Mouse (Mus musculus): ENCODE results near the gene Trim69. TPM values are rescaled to one million over a fixed set of nuclear protein-coding genes. Genes with fewer than 3 reads are reported as not detected.

The Trim69 gene
- polyA plus RNA-seq, 1 experiment from 2014 or later, result not detected

- Histone ChIP-seq H3K36me3 (ENCODE audit: insufficient read depth, low read length) (no peaks in the 10 kb centered on the region; the same call in 1 of the 2 replicates), H3K9me3 (ENCODE audit: low read length) (no peaks in the 10 kb centered on the region), H3K9ac (replicated peaks; ENCODE audit: low read depth) (no peak overlapping the region), H3K4me2 (replicated peaks; ENCODE audit: low read depth, low read length) (no peak overlapping the region), H3K4me3 (ENCODE audit: low read depth, low read length) (no peak overlapping the region), H3K27ac (ENCODE audit: low read length) (no peak overlapping the region), H3K4me1 (ENCODE audit: insufficient read depth, low read depth, low read length) (no peaks in the 10 kb centered on the region; the same call in 1 of the 2 replicates), H3K27me3 (replicated peaks; ENCODE audit: insufficient read depth, low read length) (no peaks in the 10 kb centered on the region)
- 81% methylated on average over 3 of the region's 3 CpGs for WGBS
- ATAC-seq (no peak), DNase-seq (ENCODE audit: low spot score) (no peak)
- TF ChIP-seq CTCF (IDR thresholded peaks at IDR 0.05) (no peak), EP300 (IDR thresholded peaks at IDR 0.05) (no peak)
These were observed 10.8 kb upstream of the Trim69 start for GRCm38 (mm10) chr2:122149716-122150115.

GRCm38 (mm10) chr2:122151221-122151620, 9.3 kb upstream of the Trim69 start:
- DNase-seq (ENCODE audit: low spot score), result no peak
- no peak overlapping the region for H3K27ac ChIP-seq (ENCODE audit: low read length)
- H3K4me3 ChIP-seq (ENCODE audit: low read depth, low read length), result no peak overlapping the region
- H3K9me3 ChIP-seq (ENCODE audit: low read length), result no peaks in the 10 kb centered on the region
- no peaks in the 10 kb centered on the region; the same call in 1 of the 2 replicates for H3K4me1 ChIP-seq (ENCODE audit: insufficient read depth, low read depth, low read length)
- H3K4me2 ChIP-seq (replicated peaks; ENCODE audit: low read depth, low read length), result no peak overlapping the region
- WGBS, result 94% methylated on average over 1 of the region's 1 CpGs
- peaks cover 3% of the 10 kb centered on the region; the same call in 1 of the 2 replicates for H3K36me3 ChIP-seq (ENCODE audit: insufficient read depth, low read length)
- no peaks in the 10 kb centered on the region for H3K27me3 ChIP-seq (replicated peaks; ENCODE audit: insufficient read depth, low read length)
- ATAC-seq, result no peak
- H3K9ac ChIP-seq (replicated peaks; ENCODE audit: low read depth), result no peak overlapping the region
- TF ChIP-seq CTCF (IDR thresholded peaks at IDR 0.05) (no peak), EP300 (IDR thresholded peaks at IDR 0.05) (no peak)

DNA sequence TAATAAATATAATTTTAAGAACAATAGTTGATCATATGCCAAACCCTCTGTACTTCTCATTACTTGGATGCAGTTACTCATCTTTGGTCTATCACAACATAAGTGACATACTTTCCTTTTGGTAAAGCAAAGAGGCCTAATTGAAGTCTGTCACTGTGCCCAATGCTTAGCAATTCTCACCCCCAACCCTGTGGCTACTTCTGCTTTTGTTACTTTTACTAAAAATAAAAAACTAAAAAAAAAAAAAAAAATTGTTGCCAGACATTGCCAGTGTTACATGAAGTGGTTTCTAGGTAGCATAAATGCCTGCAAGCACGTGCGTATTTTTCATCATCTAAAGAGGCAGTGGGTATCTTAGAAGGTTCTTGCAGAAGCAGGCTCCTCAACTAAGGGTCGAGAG, 7.7 kb upstream of the Trim69 start:
- DNase-seq (ENCODE audit: low spot score), result no peak
- no peaks in the 10 kb centered on the region; the same call in 1 of the 2 replicates for H3K4me1 ChIP-seq (ENCODE audit: insufficient read depth, low read depth, low read length)
- ATAC-seq, result no peak
- no peak overlapping the region for H3K27ac ChIP-seq (ENCODE audit: low read length)
- no peak overlapping the region for H3K4me2 ChIP-seq (replicated peaks; ENCODE audit: low read depth, low read length)
- peaks cover 3% of the 10 kb centered on the region; the same call in 1 of the 2 replicates for H3K36me3 ChIP-seq (ENCODE audit: insufficient read depth, low read length)
- H3K27me3 ChIP-seq (replicated peaks; ENCODE audit: insufficient read depth, low read length), result no peaks in the 10 kb centered on the region
- H3K9me3 ChIP-seq (ENCODE audit: low read length), result no peaks in the 10 kb centered on the region
- 85% methylated on average over 3 of the region's 3 CpGs for WGBS
- no peak overlapping the region for H3K4me3 ChIP-seq (ENCODE audit: low read depth, low read length)
- H3K9ac ChIP-seq (replicated peaks; ENCODE audit: low read depth), result no peak overlapping the region
- TF ChIP-seq EP300 (IDR thresholded peaks at IDR 0.05) (no peak), CTCF (IDR thresholded peaks at IDR 0.05) (no peak)

DNA sequence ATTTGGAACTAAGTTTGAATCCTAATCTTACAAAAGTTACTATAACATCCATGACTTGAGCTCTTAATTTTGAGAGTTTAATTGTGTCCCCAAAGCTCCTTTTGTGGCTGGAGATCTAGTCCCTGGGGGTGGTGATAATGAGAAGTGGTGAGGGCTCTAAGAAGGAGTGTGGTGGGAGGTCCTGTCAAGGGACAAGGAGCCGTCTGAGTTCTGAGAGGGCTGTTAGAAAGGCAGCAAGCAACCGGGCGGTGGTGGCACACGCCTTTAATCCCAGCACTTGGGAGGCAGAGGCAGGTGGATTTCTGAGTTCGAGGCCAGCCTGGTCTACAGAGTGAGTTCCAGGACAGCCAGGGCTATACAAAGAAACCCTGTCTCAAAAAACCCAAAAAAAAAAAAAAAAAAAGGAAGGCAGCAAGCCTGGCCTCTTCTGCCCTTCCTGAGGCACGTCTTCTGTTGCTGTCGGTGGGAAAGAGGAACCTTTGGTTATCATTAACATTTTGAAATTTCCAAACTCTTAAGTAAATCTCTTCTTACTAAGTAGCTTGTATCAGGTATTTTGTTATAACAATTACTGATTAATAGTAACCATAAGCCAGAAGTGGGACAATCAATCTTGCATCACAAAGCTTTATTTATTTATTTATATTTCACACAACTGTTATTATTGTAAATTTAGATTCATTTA, 6.7 kb upstream of the Trim69 start:
- Histone ChIP-seq H3K9ac (replicated peaks; ENCODE audit: low read depth) (no peak overlapping the region), H3K36me3 (ENCODE audit: insufficient read depth, low read length) (peaks cover 3% of the 10 kb centered on the region; the same call in 1 of the 2 replicates), H3K4me3 (ENCODE audit: low read depth, low read length) (no peak overlapping the region), H3K4me2 (replicated peaks; ENCODE audit: low read depth, low read length) (no peak overlapping the region), H3K27me3 (replicated peaks; ENCODE audit: insufficient read depth, low read length) (no peaks in the 10 kb centered on the region), H3K4me1 (ENCODE audit: insufficient read depth, low read depth, low read length) (no peaks in the 10 kb centered on the region; the same call in 1 of the 2 replicates), H3K9me3 (ENCODE audit: low read length) (no peaks in the 10 kb centered on the region), H3K27ac (ENCODE audit: low read length) (no peak overlapping the region)
- ATAC-seq, result no peak
- TF ChIP-seq CTCF (IDR thresholded peaks at IDR 0.05) (no peak), EP300 (IDR thresholded peaks at IDR 0.05) (no peak)
- WGBS, result 73% methylated on average over 6 of the region's 7 CpGs
- DNase-seq (ENCODE audit: low spot score), result no peak

- H3K9ac ChIP-seq (replicated peaks; ENCODE audit: low read depth), result no peak overlapping the region
- no peak overlapping the region for H3K4me3 ChIP-seq (ENCODE audit: low read depth, low read length)
- DNase-seq (ENCODE audit: low spot score) (no peak), ATAC-seq (no peak)
- no peak overlapping the region for H3K27ac ChIP-seq (ENCODE audit: low read length)
- 91% methylated on average over 2 of the region's 2 CpGs for WGBS
- H3K4me1 ChIP-seq (ENCODE audit: insufficient read depth, low read depth, low read length), result no peaks in the 10 kb centered on the region
- peaks cover 3% of the 10 kb centered on the region; the same call in 1 of the 2 replicates for H3K36me3 ChIP-seq (ENCODE audit: insufficient read depth, low read length)
- H3K27me3 ChIP-seq (replicated peaks; ENCODE audit: insufficient read depth, low read length), result no peaks in the 10 kb centered on the region
- H3K4me2 ChIP-seq (replicated peaks; ENCODE audit: low read depth, low read length), result no peak overlapping the region
- no peak for TF ChIP-seq EP300 (IDR thresholded peaks at IDR 0.05)
- no peak for TF ChIP-seq CTCF (IDR thresholded peaks at IDR 0.05)
- H3K9me3 ChIP-seq (ENCODE audit: low read length), result no peaks in the 10 kb centered on the region
These were observed 6.0 kb upstream of the Trim69 start for GRCm38 (mm10) chr2:122154479-122154878.

DNA sequence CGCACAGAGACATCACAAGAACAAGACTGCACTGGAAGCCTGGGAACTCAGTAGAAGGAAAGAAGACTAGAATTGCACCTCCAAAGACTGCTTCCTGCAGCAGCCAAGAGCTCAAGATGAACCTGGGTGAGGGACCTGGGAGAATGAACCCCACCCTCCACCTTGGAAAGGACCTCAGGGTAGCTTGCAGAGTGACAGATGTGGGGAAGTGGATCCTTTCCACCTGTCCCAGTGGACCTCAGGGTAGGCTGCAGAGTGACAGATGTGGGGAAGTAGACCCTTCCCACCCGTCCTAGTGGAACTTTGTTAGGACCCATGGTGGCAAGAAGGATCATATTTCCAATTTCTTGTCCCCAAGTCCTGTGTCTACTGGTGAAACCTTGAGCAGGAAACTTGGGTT, 5.2 kb upstream of the Trim69 start:
- no peak overlapping the region for H3K9ac ChIP-seq (replicated peaks; ENCODE audit: low read depth)
- no peaks in the 10 kb centered on the region for H3K27me3 ChIP-seq (replicated peaks; ENCODE audit: insufficient read depth, low read length)
- H3K36me3 ChIP-seq (ENCODE audit: insufficient read depth, low read length), result peaks cover 3% of the 10 kb centered on the region; the same call in 1 of the 2 replicates
- TF ChIP-seq EP300 (IDR thresholded peaks at IDR 0.05) (no peak), CTCF (IDR thresholded peaks at IDR 0.05) (no peak)
- H3K9me3 ChIP-seq (ENCODE audit: low read length), result no peaks in the 10 kb centered on the region
- H3K4me1 ChIP-seq (ENCODE audit: insufficient read depth, low read depth, low read length), result no peaks in the 10 kb centered on the region
- H3K27ac ChIP-seq (ENCODE audit: low read length), result no peak overlapping the region
- H3K4me3 ChIP-seq (ENCODE audit: low read depth, low read length), result no peak overlapping the region
- H3K4me2 ChIP-seq (replicated peaks; ENCODE audit: low read depth, low read length), result no peak overlapping the region
- DNase-seq (ENCODE audit: low spot score) (no peak), ATAC-seq (no peak)
- 80% methylated on average over 2 of the region's 2 CpGs for WGBS
